Mouse (Mus musculus) layer of hippocampus, adult 2 months (tissue): Measurements from ENCODE around the gene Ramac. TPM values are rescaled to one million over a fixed set of nuclear protein-coding genes. Genes with fewer than 3 reads are reported as not detected.
A peak's percentile ranks its signal among the peaks of the same experiment; 100 is the strongest.

ENCODE experiments used
- DNase-seq, 2 experiments: peaks; one replicate each; pipeline ENCODE4 v3.0.0; 2022; ENCODE audit warnings: low spot score in 2 of 2
- H3K27ac ChIP-seq: fragments of 200-600 bp; 2 replicates; pipeline ENCODE4 v1.8.1; 2022
- H3K4me3 ChIP-seq: fragments of 200-600 bp; 2 replicates; pipeline ENCODE4 v1.8.1; 2022; ENCODE audit warnings: mild to moderate bottlenecking
- CTCF ChIP-seq: fragments of 200-600 bp; conservative IDR thresholded peaks from 2 replicates; pipeline ENCODE4 v1.8.1; 2022; ENCODE audit warnings: antibody characterized with exemption, mild to moderate bottlenecking, moderate library complexity
- total RNA-seq, 2 experiments: library from RNA; stranded (reverse); gene quantifications; 2 replicates each; pipeline ENCODE4 v1.2.3; 2021

The Ramac gene
- total RNA-seq, 2 experiments from 2014 or later = 73.9 to 76.4 TPM

DNA sequence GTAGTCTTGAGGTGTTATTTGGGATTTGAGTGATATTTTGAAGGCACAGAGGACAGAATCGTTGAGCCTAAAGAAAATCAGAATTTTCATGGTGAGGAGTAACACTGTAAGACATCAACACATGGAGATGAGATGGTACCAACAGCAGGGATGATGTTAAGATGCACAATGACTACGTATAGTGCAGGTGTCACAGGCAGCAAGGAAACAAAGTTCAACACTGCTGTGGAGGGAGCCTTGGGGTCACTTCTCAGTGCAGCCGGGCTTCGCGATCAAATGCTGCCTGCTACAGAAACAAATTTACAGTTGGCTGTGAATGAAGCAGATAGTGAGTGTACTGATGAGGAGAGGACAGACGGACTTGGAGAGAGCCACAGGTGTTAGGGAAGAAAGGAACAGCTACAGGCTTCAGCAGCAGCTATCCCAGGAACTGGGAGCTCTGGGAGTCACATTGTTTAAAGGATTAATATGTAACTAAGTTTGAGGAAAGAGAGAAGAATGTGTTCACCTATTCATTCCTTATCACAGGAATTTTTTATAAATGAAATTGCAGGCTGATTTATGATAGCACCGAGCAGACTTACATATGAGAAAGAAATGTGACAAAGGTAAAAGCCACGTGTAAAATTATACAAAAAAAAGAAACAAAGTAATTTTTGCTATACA is 23.9 kb upstream of the Ramac start:
- TF ChIP-seq CTCF = no peak

DNA sequence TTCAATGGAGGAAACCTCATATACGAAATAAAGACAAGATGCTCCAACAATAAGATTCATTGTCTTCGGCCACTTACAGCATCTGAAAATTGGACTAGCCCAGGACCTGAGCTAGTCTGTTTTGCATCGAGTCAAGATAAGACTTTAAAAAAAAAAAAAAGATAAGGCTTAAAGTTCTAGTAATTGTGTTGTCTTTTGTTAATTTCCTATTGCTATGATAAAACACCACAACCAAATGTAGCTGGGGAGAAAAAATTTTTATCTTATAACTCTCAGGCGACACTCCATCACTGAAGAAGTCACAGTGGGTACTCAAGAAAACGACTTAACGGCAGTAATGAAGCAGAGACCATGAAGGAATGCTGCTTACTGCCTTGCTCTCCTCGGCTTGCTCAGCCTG is 22.7 kb upstream of the Ramac start:
- no peak overlapping the region for H3K27ac ChIP-seq
- DNase-seq = no peak
- H3K4me3 ChIP-seq = no peak overlapping the region
- no peak for TF ChIP-seq CTCF

More for the DNA sequence above, 23.9 kb upstream of the Ramac start:
- DNase-seq = no peak
- Histone ChIP-seq H3K27ac (no peak overlapping the region), H3K4me3 (no peak overlapping the region)

DNA sequence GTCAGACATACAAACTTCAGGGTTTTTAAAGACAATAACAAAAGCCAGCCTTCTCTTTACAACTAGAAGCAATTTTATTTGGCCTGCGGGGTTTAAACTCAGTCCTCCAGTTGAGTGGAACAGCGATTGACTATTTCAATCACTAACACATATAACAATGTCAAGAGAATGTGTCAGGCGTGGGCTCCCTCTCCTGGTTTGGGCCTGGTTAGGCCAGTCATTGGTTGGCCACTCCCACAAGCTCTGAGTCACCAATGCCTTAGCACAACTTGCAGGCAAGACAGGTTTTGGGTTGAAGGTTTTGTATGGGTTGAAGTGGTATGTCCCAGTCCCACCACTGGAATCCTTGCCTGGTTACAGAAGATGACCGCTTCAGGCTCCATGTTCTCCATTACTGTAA is 18.6 kb upstream of the Ramac start:
- H3K4me3 ChIP-seq = no peak overlapping the region
- no peak for DNase-seq
- no peak overlapping the region for H3K27ac ChIP-seq
- TF ChIP-seq CTCF = peak; percentile 58

DNA sequence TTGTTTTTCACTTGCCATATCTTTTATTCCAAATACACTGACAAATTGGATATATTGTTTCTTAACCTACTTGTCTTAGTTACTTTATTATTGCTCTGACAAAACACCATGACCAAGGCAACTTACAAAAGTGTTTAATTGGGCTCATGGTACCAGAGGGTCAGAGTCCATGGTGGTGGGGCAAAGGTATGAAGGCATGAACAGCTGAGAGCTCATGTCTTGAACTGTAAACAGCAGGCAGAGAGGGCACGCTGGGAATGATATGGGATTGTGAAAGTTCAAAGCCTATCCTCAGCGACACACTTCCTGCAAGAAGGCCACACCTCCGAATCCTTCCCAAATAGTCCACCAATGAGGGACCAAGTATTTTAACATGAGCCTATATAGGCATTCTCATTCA is 14.8 kb upstream of the Ramac start:
- no peak for DNase-seq
- no peak for TF ChIP-seq CTCF
- no peak overlapping the region for H3K4me3 ChIP-seq
- H3K27ac ChIP-seq = no peak overlapping the region

GRCm38 (mm10) chr7:81763110-81763845 is 553 bp downstream of the Ramac start:
- Histone ChIP-seq H3K27ac (peak overlapping the region; percentile 89), H3K4me3 (peak overlapping the region; percentile 99)
- TF ChIP-seq CTCF = peak; percentile 71
- DNase-seq = peak in 1 of 2 experiments; percentile 42

DNA sequence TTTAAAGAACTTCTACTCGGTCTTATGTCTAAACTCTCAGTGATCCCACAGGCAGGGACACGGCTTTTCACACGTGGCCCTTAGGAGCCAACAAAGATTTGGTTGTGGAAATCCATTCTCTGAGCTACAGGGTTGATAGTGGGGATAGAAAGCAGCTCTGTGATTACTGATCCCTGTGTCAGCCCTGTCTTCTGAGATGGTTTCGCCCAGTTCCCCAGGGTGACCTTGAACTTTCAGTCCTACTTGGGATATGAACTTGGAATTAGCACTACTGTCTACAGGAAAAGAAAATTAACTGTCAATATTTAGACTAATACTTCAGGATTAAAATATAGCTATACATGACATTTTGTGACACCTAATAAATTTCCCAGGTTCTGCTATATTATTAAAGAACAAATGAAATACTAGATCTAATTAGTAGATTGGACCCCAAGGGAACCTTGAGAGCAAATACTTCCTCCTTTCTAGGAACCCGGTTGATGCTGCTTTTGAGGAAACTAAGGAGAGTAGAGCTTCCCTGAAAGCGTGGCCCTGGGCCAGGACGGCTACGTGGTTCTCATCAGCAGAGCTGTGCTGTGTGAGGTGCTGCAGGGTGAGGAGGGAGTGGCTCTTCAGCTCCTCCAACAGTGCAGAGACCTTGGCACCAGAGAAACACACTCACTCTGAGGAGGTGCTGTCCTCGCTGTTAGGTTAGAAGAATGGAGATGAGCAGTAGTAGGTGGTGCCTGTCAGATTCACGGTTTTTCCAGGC is 10.2 kb downstream of the Ramac start:
- Histone ChIP-seq H3K27ac (no peak overlapping the region), H3K4me3 (no peak overlapping the region)
- TF ChIP-seq CTCF = no peak
- DNase-seq = no peak

- Histone ChIP-seq H3K27ac (peak overlapping the region; percentile 53; the same call in 1 of the 2 replicates), H3K4me3 (no peak overlapping the region)
- DNase-seq = no peak
- TF ChIP-seq CTCF = no peak
These were observed 12.6 kb downstream of the Ramac start for GRCm38 (mm10) chr7:81775325-81775724.

DNA sequence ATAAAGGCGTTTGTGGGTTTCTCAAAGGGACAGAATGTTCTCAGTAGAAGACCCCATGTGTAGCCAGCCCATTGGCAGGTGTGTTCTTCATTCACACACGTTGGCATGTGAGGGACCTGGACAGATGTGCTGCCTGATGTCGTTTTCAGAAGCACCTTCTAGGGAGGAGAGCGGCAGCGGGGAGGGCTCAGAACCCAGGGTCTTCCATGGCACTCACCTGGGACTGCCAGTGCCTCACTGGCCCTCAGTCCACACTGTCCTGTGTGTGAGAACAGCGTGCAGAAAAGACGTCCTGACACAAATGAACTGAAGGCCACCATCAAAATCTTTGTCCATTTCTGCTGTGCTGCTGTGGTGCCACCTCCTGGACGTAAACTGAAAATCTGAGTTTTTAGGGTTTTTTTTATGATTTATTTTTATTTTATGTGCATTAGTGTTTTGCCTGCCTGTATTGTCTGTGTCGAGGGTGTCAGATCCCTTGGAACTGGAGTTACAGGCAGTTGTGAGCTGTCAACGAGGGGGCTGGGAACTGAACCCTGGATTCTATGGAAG is 15.0 kb downstream of the Ramac start:
- DNase-seq = no peak
- Histone ChIP-seq H3K4me3 (no peak overlapping the region), H3K27ac (no peak overlapping the region)
- peak; percentile 84 for TF ChIP-seq CTCF

DNA sequence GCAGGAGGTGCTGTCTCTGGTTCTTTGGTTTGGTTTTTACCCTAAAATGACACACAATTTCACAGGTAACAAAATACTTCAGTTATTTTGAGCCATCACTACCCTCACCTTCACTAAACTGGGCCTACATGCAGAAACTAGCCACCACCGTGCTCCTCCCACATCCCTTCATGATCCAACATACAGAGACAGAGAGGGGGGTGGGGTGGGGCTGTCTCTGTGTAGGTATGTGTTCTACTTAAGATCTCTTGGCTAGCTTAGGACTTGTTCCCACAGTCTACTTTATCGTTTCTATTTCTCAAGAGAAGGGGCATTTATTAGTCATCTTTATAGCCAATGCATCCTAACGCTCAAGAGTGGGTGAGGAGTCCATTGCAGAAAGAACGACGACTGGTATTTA is 25.8 kb downstream of the Ramac start:
- TF ChIP-seq CTCF = no peak
- Histone ChIP-seq H3K4me3 (peak overlapping the region; percentile 96), H3K27ac (peak overlapping the region; percentile 95)
- DNase-seq = no peak

DNA sequence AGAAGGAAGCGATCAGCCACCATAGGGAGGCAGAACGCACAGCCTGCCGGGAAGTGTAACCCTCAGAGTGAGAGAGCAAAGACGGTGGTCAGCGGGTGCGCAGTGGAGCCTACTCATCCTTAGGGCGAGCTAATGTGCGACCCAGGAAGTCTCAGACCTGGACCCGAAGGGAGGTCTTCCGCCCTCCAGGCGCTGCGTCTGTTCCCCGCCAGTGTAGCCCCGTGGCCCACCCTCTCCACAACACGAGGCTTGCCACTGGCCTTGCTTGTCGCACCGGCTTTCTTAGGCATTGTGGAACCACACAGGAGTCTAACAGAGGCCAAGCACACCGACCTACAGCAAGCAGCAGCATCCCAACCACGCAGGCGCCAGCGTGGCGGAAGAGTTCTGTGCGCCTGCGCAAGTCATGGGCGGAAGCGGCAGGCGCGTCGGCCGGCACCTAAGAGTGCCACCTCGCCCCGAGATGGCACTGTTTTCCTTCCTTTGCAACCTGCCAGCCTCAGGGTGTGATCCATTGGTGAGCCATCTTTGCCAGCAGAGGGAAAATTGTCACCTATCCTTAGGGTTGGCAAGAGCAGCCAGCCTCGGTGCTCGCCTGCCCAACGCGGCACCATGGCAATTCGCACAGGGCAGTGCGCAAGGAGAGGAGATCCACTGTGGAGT is 26.5 kb downstream of the Ramac start, which contains the start of gene 3110040N11Rik:
Gene 3110040N11Rik, minus strand, starts transcription at position 384 of the 663 bp plus-strand sequence.
- H3K4me3 ChIP-seq = peak within 1 kb of the TSS; percentile 96
- peak; percentile 79 for TF ChIP-seq CTCF
- peak; percentile 76 to 82 for DNase-seq
- H3K27ac ChIP-seq = peak within 1 kb of the TSS; percentile 95

- no peak for DNase-seq
- Histone ChIP-seq H3K27ac (no peak overlapping the region), H3K4me3 (no peak overlapping the region)
- no peak for TF ChIP-seq CTCF
These were observed 43.3 kb downstream of the Ramac start for GRCm38 (mm10) chr7:81806067-81806466.

Other genes starting within 250 kb of the Ramac start
- under 1 TPM; 0.27 to 0.28 TPM for gene Fsd2, start 196.0 kb upstream of the Ramac start, total RNA-seq
- 10 to 100 TPM; 19.0 to 22.8 TPM for gene Whamm, start 191.7 kb upstream of the Ramac start, total RNA-seq
- gene Homer2, start 55.4 kb upstream of the Ramac start, total RNA-seq = 10 to 100 TPM; 90.4 to 92.1 TPM
- 10 to 100 TPM; 28.7 to 30.0 TPM for gene 3110040N11Rik, start 26.6 kb downstream of the Ramac start, total RNA-seq
- gene Btbd1, start 66.5 kb downstream of the Ramac start, total RNA-seq = 100 to 1,000 TPM in 1 of 2 experiments, 10 to 100 TPM in 1; 97.5 to 104 TPM
- gene Gm10160, start 92.9 kb downstream of the Ramac start, total RNA-seq = not detected
- 10 to 100 TPM; 13.8 to 17.9 TPM for gene Tm6sf1, start 96.1 kb downstream of the Ramac start, total RNA-seq
- gene Hdgfl3, start 171.5 kb downstream of the Ramac start, total RNA-seq = 10 to 100 TPM; 62.1 to 64.3 TPM
- under 1 TPM in 1 of 2 experiments, not detected in 1; 0.07 TPM for gene Bnc1, start 229.4 kb downstream of the Ramac start, total RNA-seq